Mouse (Mus musculus) kidney, adult 2 months (tissue): ENCODE measurements at regions not wholly inside any gene's neighbourhood (a gene's known extent, or its start where the extent isn't known, plus 50 kb on each side); places are given as distances from the start of the nearest gene placed in this dataset.

ENCODE experiments used
- DNase-seq: peaks from one replicate; pipeline ENCODE4 v3.0.0; 2021
- H3K27ac ChIP-seq: fragments of 200-500 bp; 2 replicates; pipeline ENCODE4 v1.5.1; 2012; ENCODE audit warnings: low read depth, low read length, control low read depth, inconsistent platforms; ENCODE audit not compliant: insufficient read depth
- H3K27me3 ChIP-seq: fragments of 200-500 bp; replicated peaks from 2 replicates; pipeline ENCODE4 v1.6.1; 2012; ENCODE audit warnings: mild to moderate bottlenecking, moderate library complexity, low read length, inconsistent platforms; ENCODE audit not compliant: control insufficient read depth, insufficient read depth
- H3K36me3 ChIP-seq: fragments of 200-500 bp; 2 replicates; pipeline ENCODE4 v1.6.1; 2012; ENCODE audit warnings: mild to moderate bottlenecking, moderate library complexity, low read length, inconsistent platforms; ENCODE audit not compliant: control insufficient read depth, insufficient read depth
- H3K4me1 ChIP-seq: fragments of 200-500 bp; 2 replicates; pipeline ENCODE4 v1.6.1; 2011; ENCODE audit warnings: low read length; ENCODE audit not compliant: control insufficient read depth, insufficient read depth
- H3K4me3 ChIP-seq: fragments of 200-500 bp; 2 replicates; pipeline ENCODE4 v1.5.1; 2011; ENCODE audit warnings: mild to moderate bottlenecking, low read depth, low read length, control low read depth; ENCODE audit not compliant: insufficient read depth
- CTCF ChIP-seq: fragments of 200-500 bp; conservative IDR thresholded peaks from 2 replicates; pipeline ENCODE4 v1.5.1; 2011; ENCODE audit warnings: low read depth, mild to moderate bottlenecking, control low read depth, low read length, moderate library complexity, mixed read lengths; ENCODE audit not compliant: insufficient read depth, insufficient read length
- POLR2A ChIP-seq: fragments of 200-500 bp; IDR thresholded peaks from one replicate; pipeline ENCODE4 v1.6.1; 2011; ENCODE audit warnings: low read depth, low read length, control low read depth
- WGBS: fragments of 180-500 bp; shearing (Covaris S2); methylation state at CpG from one replicate; pipeline ENCODE4 v1.1.7; 2018; 5-methylcytosine and 5-hydroxymethylcytosine counted together

- H3K27me3 ChIP-seq: no peaks in the 10 kb centered on the region
- H3K4me1 ChIP-seq: no peaks in the 10 kb centered on the region
- DNase-seq: no peak
- WGBS: 78% methylated on average over 15 of the region's 15 CpGs
- TF ChIP-seq POLR2A (no peak), CTCF (no peak)
- no peak overlapping the region for H3K4me3 ChIP-seq
- H3K27ac ChIP-seq: no peak overlapping the region
- no peaks in the 10 kb centered on the region for H3K36me3 ChIP-seq
These were observed 60.4 kb downstream of the Aipl1 start for GRCm38 (mm10) chr11:71976724-71977481.

- WGBS: 80% methylated on average over 5 of the region's 5 CpGs
- DNase-seq: no peak
- Histone ChIP-seq H3K27ac (no peak overlapping the region), H3K27me3 (no peaks in the 10 kb centered on the region), H3K4me1 (no peaks in the 10 kb centered on the region), H3K4me3 (no peak overlapping the region), H3K36me3 (no peaks in the 10 kb centered on the region)
- no peak for TF ChIP-seq POLR2A
- no peak for TF ChIP-seq CTCF
These were observed 66.0 kb downstream of the Aipl1 start for GRCm38 (mm10) chr11:71971351-71971750.

- no peak overlapping the region for H3K27ac ChIP-seq
- no peaks in the 10 kb centered on the region for H3K36me3 ChIP-seq
- DNase-seq: no peak
- no peak overlapping the region for H3K4me3 ChIP-seq
- H3K4me1 ChIP-seq: no peaks in the 10 kb centered on the region
- TF ChIP-seq CTCF (no peak), POLR2A (no peak)
- 89% methylated on average over 3 of the region's 3 CpGs for WGBS
- no peaks in the 10 kb centered on the region for H3K27me3 ChIP-seq
These were observed 75.0 kb downstream of the Aipl1 start for GRCm38 (mm10) chr11:71962306-71962705.

GRCm38 (mm10) chr11:71952533-71952932, 84.8 kb downstream of the Aipl1 start:
- DNase-seq: no peak
- no peak overlapping the region for H3K4me3 ChIP-seq
- no peaks in the 10 kb centered on the region for H3K27me3 ChIP-seq
- no peaks in the 10 kb centered on the region for H3K4me1 ChIP-seq
- TF ChIP-seq CTCF (no peak), POLR2A (no peak)
- H3K27ac ChIP-seq: no peak overlapping the region
- 81% methylated on average over 2 of the region's 2 CpGs for WGBS
- H3K36me3 ChIP-seq: no peaks in the 10 kb centered on the region

GRCm38 (mm10) chr11:71947161-71947560, 90.1 kb downstream of the Aipl1 start:
- Histone ChIP-seq H3K36me3 (no peaks in the 10 kb centered on the region), H3K27me3 (no peaks in the 10 kb centered on the region), H3K4me1 (no peaks in the 10 kb centered on the region), H3K27ac (no peak overlapping the region), H3K4me3 (no peak overlapping the region)
- TF ChIP-seq POLR2A (no peak), CTCF (no peak)
- 78% methylated on average over 5 of the region's 5 CpGs for WGBS
- DNase-seq: no peak

GRCm38 (mm10) chr11:71945098-71945413, 92.3 kb downstream of the Aipl1 start:
- Histone ChIP-seq H3K27me3 (no peaks in the 10 kb centered on the region), H3K4me1 (no peaks in the 10 kb centered on the region), H3K27ac (no peak overlapping the region), H3K4me3 (no peak overlapping the region), H3K36me3 (no peaks in the 10 kb centered on the region)
- TF ChIP-seq CTCF (no peak), POLR2A (no peak)
- no peak for DNase-seq

GRCm38 (mm10) chr11:71944398-71945097, 92.8 kb downstream of the Aipl1 start:
- DNase-seq: no peak
- 49% methylated on average over 9 of the region's 9 CpGs for WGBS
- Histone ChIP-seq H3K27me3 (no peaks in the 10 kb centered on the region), H3K4me1 (no peaks in the 10 kb centered on the region), H3K27ac (no peak overlapping the region), H3K36me3 (no peaks in the 10 kb centered on the region), H3K4me3 (no peak overlapping the region)
- TF ChIP-seq CTCF (no peak), POLR2A (no peak)
